Mouse (Mus musculus): ENCODE measurements around the gene Spsb4. TPM values are rescaled to one million over a fixed set of nuclear protein-coding genes. Genes with fewer than 3 reads are reported as not detected.

Spsb4 gene
- total and polyA plus RNA-seq, 3 experiments: not detected

GRCm38 (mm10) chr9:97027361-97027760 is 8.7 kb upstream of the Spsb4 start:
- no peak for TF ChIP-seq GATA1 (IDR thresholded peaks at IDR 0.05; ENCODE audit: borderline replicate concordance, low read length)
- no peak overlapping the region for H3K4me3 ChIP-seq (ENCODE audit: low read depth, low read length)
- no peak for ATAC-seq (ENCODE audit: extremely low read depth, insufficient number of reproducible peaks, low FRiP score, poor library complexity, severe bottlenecking)
- no peak for DNase-seq (ENCODE audit: low spot score)
- no peaks in the 10 kb centered on the region for H3K4me1 ChIP-seq (ENCODE audit: insufficient read depth, low read depth, low read length)
- no peaks in the 10 kb centered on the region for H3K9me3 ChIP-seq (replicated peaks)
- no peaks in the 10 kb centered on the region for H3K36me3 ChIP-seq (replicated peaks)
- no peaks in the 10 kb centered on the region for H3K27me3 ChIP-seq (ENCODE audit: insufficient read depth, low read length)

- no peaks in the 10 kb centered on the region for H3K36me3 ChIP-seq (replicated peaks)
- H3K4me3 ChIP-seq (ENCODE audit: low read depth, low read length): no peak overlapping the region
- H3K4me1 ChIP-seq (ENCODE audit: insufficient read depth, low read depth, low read length): no peaks in the 10 kb centered on the region
- H3K9me3 ChIP-seq (replicated peaks): no peaks in the 10 kb centered on the region
- no peak for TF ChIP-seq GATA1 (IDR thresholded peaks at IDR 0.05; ENCODE audit: borderline replicate concordance, low read length)
- TF ChIP-seq GATA2 (IDR thresholded peaks at IDR 0.05; ENCODE audit: borderline replicate concordance, low read depth, low read length): no peak
- no peak for TF ChIP-seq POLR2AphosphoS5 (IDR thresholded peaks at IDR 0.05; ENCODE audit: insufficient replicate concordance, low read depth, low read length)
- TF ChIP-seq CTCF (IDR thresholded peaks at IDR 0.05; ENCODE audit: low read depth, low read length): no peak
- TF ChIP-seq TAL1 (conservative IDR thresholded peaks at IDR 0.05; ENCODE audit: low read depth, low read length): no peak
- no peak for ATAC-seq (ENCODE audit: extremely low read depth, insufficient number of reproducible peaks, low FRiP score, poor library complexity, severe bottlenecking)
- no peak for DNase-seq (ENCODE audit: low spot score)
- no peaks in the 10 kb centered on the region for H3K27me3 ChIP-seq (ENCODE audit: insufficient read depth, low read length)
Measured at GRCm38 (mm10) chr9:97026006-97026405, 7.4 kb upstream of the Spsb4 start.

DNA sequence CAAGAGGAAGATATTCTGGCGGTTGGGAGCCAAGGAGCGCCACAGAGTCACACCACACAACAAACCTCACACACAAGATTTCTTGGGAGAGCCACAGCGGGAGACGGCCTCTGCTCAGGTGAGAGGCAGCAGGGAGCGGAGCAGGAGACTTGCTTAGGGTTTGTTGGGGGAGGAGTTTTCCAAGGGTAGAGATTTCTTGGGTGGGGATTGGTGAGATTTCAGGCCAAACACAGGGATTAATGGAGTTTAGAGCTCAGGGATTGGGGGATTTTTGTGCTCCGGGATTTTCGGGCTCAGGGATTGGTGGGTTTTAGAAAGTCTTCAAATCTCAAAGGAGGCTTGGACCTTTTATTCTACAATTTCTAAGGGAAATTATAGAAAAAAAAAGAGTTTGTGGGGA is 5.8 kb upstream of the Spsb4 start:
- Histone ChIP-seq H3K4me3 (ENCODE audit: low read depth, low read length) (no peak overlapping the region), H3K36me3 (replicated peaks) (no peaks in the 10 kb centered on the region), H3K4me1 (ENCODE audit: insufficient read depth, low read depth, low read length) (no peaks in the 10 kb centered on the region), H3K9me3 (replicated peaks) (no peaks in the 10 kb centered on the region), H3K27me3 (ENCODE audit: insufficient read depth, low read length) (no peaks in the 10 kb centered on the region)
- ATAC-seq (ENCODE audit: extremely low read depth, insufficient number of reproducible peaks, low FRiP score, poor library complexity, severe bottlenecking): no peak
- TF ChIP-seq GATA2 (IDR thresholded peaks at IDR 0.05; ENCODE audit: borderline replicate concordance, low read depth, low read length) (no peak), POLR2AphosphoS5 (IDR thresholded peaks at IDR 0.05; ENCODE audit: insufficient replicate concordance, low read depth, low read length) (no peak), GATA1 (IDR thresholded peaks at IDR 0.05; ENCODE audit: borderline replicate concordance, low read length) (no peak)
- no peak for DNase-seq (ENCODE audit: low spot score)

DNA sequence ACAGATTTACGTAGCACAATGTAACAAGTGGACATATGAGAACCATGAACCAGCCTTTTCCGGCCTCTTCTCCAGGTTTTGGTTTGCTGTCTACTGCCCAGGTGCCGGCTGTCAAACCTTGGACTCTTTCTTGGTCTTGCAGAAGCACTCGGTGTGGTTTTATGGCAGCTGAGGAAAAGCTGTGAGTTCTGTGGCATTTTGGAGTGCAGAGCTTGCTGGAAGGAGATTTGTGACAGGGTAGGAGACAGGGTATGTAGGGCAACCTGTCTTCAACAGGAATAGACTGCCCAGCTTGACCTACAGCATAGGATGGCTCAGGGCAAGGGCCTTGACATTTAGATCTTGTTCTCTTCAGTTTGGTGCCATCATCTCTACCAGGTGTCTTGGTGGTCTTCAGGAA is 4.3 kb upstream of the Spsb4 start:
- TF ChIP-seq GATA2 (IDR thresholded peaks at IDR 0.05; ENCODE audit: borderline replicate concordance, low read depth, low read length) (no peak), POLR2AphosphoS5 (IDR thresholded peaks at IDR 0.05; ENCODE audit: insufficient replicate concordance, low read depth, low read length) (no peak), CTCF (IDR thresholded peaks at IDR 0.05; ENCODE audit: low read depth, low read length) (no peak), GATA1 (IDR thresholded peaks at IDR 0.05; ENCODE audit: borderline replicate concordance, low read length) (no peak), TAL1 (conservative IDR thresholded peaks at IDR 0.05; ENCODE audit: low read depth, low read length) (no peak)
- DNase-seq (ENCODE audit: low spot score) (no peak), ATAC-seq (ENCODE audit: extremely low read depth, insufficient number of reproducible peaks, low FRiP score, poor library complexity, severe bottlenecking) (no peak)
- H3K27me3 ChIP-seq (ENCODE audit: insufficient read depth, low read length): no peaks in the 10 kb centered on the region
- H3K4me3 ChIP-seq (ENCODE audit: low read depth, low read length): no peak overlapping the region
- peaks cover 15% of the 10 kb centered on the region for H3K9me3 ChIP-seq (replicated peaks)
- H3K36me3 ChIP-seq (replicated peaks): no peaks in the 10 kb centered on the region
- H3K4me1 ChIP-seq (ENCODE audit: insufficient read depth, low read depth, low read length): no peaks in the 10 kb centered on the region

DNA sequence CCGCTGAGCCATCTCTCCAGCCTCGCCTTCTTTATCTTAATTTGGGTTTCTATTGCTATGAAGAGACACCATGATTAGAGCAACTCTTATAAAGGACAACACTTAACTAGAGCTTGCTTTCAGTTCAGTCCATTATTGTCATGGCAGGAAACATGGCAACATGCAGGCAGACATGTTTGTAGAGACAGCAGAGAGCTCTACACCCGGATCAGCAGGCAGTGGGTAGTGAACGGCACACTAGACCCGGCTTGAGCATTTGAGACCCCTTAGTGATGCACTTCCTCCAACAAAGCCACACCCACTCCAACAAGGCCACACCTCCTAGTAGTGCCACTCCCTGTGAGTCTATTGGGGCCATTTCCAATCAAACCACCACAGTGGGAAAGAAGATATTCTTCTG is 3.7 kb upstream of the Spsb4 start:
- DNase-seq (ENCODE audit: low spot score): no peak
- Histone ChIP-seq H3K27me3 (ENCODE audit: insufficient read depth, low read length) (no peaks in the 10 kb centered on the region), H3K4me3 (ENCODE audit: low read depth, low read length) (no peak overlapping the region), H3K9me3 (replicated peaks) (peaks cover 20% of the 10 kb centered on the region), H3K36me3 (replicated peaks) (no peaks in the 10 kb centered on the region), H3K4me1 (ENCODE audit: insufficient read depth, low read depth, low read length) (no peaks in the 10 kb centered on the region)
- ATAC-seq (ENCODE audit: extremely low read depth, insufficient number of reproducible peaks, low FRiP score, poor library complexity, severe bottlenecking): no peak
- TF ChIP-seq GATA1 (IDR thresholded peaks at IDR 0.05; ENCODE audit: borderline replicate concordance, low read length) (no peak), GATA2 (IDR thresholded peaks at IDR 0.05; ENCODE audit: borderline replicate concordance, low read depth, low read length) (no peak), POLR2AphosphoS5 (IDR thresholded peaks at IDR 0.05; ENCODE audit: insufficient replicate concordance, low read depth, low read length) (no peak), TAL1 (conservative IDR thresholded peaks at IDR 0.05; ENCODE audit: low read depth, low read length) (no peak), CTCF (IDR thresholded peaks at IDR 0.05; ENCODE audit: low read depth, low read length) (no peak)

DNA sequence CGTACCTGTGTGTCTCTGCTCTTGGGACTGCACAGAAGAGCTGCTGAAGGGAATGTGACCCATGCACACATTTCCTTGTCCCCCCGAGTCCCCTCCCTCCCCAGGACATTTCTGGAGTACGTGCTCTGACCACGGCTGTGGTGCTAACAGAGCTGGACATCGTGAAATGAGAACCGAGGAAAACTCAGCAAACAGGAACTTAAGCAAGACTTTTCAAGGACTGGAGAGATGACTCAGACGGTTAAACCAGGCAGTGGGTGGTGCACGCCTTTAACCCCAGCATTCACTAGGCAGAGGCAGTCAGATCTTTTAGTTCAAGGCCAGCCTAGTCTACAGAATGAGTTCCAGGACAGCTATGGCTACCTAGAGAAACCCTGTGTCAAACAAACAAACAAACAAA is 1.5 kb upstream of the Spsb4 start:
- DNase-seq (ENCODE audit: low spot score) (no peak), ATAC-seq (ENCODE audit: extremely low read depth, insufficient number of reproducible peaks, low FRiP score, poor library complexity, severe bottlenecking) (no peak)
- TF ChIP-seq TAL1 (conservative IDR thresholded peaks at IDR 0.05; ENCODE audit: low read depth, low read length) (no peak), POLR2AphosphoS5 (IDR thresholded peaks at IDR 0.05; ENCODE audit: insufficient replicate concordance, low read depth, low read length) (no peak), CTCF (IDR thresholded peaks at IDR 0.05; ENCODE audit: low read depth, low read length) (no peak), GATA1 (IDR thresholded peaks at IDR 0.05; ENCODE audit: borderline replicate concordance, low read length) (no peak), GATA2 (IDR thresholded peaks at IDR 0.05; ENCODE audit: borderline replicate concordance, low read depth, low read length) (no peak)
- Histone ChIP-seq H3K36me3 (replicated peaks) (no peaks in the 10 kb centered on the region), H3K9me3 (replicated peaks) (peaks cover 21% of the 10 kb centered on the region), H3K4me1 (ENCODE audit: insufficient read depth, low read depth, low read length) (no peaks in the 10 kb centered on the region), H3K4me3 (ENCODE audit: low read depth, low read length) (no peak overlapping the region), H3K27me3 (ENCODE audit: insufficient read depth, low read length) (no peaks in the 10 kb centered on the region)

DNA sequence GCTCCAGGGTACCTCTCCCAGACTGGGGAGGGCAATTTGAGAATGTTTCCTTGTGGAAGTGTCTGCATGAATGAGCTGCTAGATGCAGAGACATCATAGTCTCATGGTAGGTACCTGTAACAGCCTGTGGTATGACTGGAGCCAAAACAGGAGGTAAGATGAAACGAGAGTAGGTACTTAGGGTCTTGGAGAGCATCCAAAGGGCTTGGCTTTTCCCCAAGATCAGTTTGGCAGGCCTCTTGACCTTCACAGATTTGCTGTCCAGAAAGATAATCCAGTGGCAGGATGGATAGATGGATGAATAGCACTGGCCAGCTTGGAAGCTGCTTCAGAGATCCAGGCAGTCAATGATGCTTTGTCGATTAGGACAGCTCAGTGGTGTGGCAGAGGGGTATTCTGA is 1.0 kb upstream of the Spsb4 start:
- Histone ChIP-seq H3K4me1 (ENCODE audit: insufficient read depth, low read depth, low read length) (no peaks in the 10 kb centered on the region), H3K27me3 (ENCODE audit: insufficient read depth, low read length) (no peaks in the 10 kb centered on the region), H3K9me3 (replicated peaks) (peaks cover 21% of the 10 kb centered on the region), H3K4me3 (ENCODE audit: low read depth, low read length) (no peak overlapping the region), H3K36me3 (replicated peaks) (no peaks in the 10 kb centered on the region)
- no peak for TF ChIP-seq GATA2 (IDR thresholded peaks at IDR 0.05; ENCODE audit: borderline replicate concordance, low read depth, low read length)
- TF ChIP-seq POLR2AphosphoS5 (IDR thresholded peaks at IDR 0.05; ENCODE audit: insufficient replicate concordance, low read depth, low read length): no peak
- no peak for TF ChIP-seq TAL1 (conservative IDR thresholded peaks at IDR 0.05; ENCODE audit: low read depth, low read length)
- TF ChIP-seq CTCF (IDR thresholded peaks at IDR 0.05; ENCODE audit: low read depth, low read length): no peak
- ATAC-seq (ENCODE audit: extremely low read depth, insufficient number of reproducible peaks, low FRiP score, poor library complexity, severe bottlenecking): no peak
- DNase-seq (ENCODE audit: low spot score): no peak

Measured in G1E (cell line).